Mouse (Mus musculus) small intestine, adult 2 months (tissue): ENCODE results near the gene Ift80. TPM values are rescaled to one million over a fixed set of nuclear protein-coding genes. Genes with fewer than 3 reads are reported as not detected.

ENCODE experiments used
- H3K27ac ChIP-seq: fragments of 200-500 bp; 2 replicates; pipeline ENCODE4 v1.5.1; 2012; ENCODE audit warnings: low read depth, low read length, control low read depth, inconsistent platforms; ENCODE audit not compliant: insufficient read depth
- H3K27me3 ChIP-seq: fragments of 200-500 bp; 2 replicates; pipeline ENCODE4 v1.6.1; 2012; ENCODE audit warnings: mild to moderate bottlenecking, moderate library complexity, low read length, inconsistent platforms; ENCODE audit not compliant: control insufficient read depth, insufficient read depth
- H3K36me3 ChIP-seq: fragments of 200-500 bp; 2 replicates; pipeline ENCODE4 v1.6.1; 2012; ENCODE audit warnings: mild to moderate bottlenecking, low read length, control low read depth, inconsistent platforms; ENCODE audit not compliant: control insufficient read depth, insufficient read depth
- H3K4me1 ChIP-seq: fragments of 200-500 bp; 2 replicates; pipeline ENCODE4 v1.6.1; 2012; ENCODE audit warnings: low read length, inconsistent platforms, mixed read lengths; ENCODE audit not compliant: control insufficient read depth, insufficient read depth, insufficient read length
- H3K4me3 ChIP-seq: fragments of 200-500 bp; 2 replicates; pipeline ENCODE4 v1.5.1; 2012; ENCODE audit warnings: low read depth, mild to moderate bottlenecking, control low read depth, inconsistent platforms, low read length, moderate library complexity
- CTCF ChIP-seq: fragments of 200-500 bp; IDR thresholded peaks from 2 replicates; pipeline ENCODE4 v1.5.1; 2012; ENCODE audit warnings: low read depth, mild to moderate bottlenecking, control low read depth, inconsistent platforms, low read length, moderate library complexity, mixed read lengths; ENCODE audit not compliant: insufficient replicate concordance, insufficient read length; ENCODE audit errors: extremely low read depth
- POLR2A ChIP-seq: fragments of 200-500 bp; IDR thresholded peaks from 2 replicates; pipeline ENCODE4 v1.6.1; 2012; ENCODE audit warnings: low read depth, mild to moderate bottlenecking, control low read depth, inconsistent platforms, low read length, moderate library complexity
- WGBS: fragments of 180-500 bp; shearing (Covaris S2); methylation state at CpG from one replicate; pipeline ENCODE4 v1.1.7; 2018; 5-methylcytosine and 5-hydroxymethylcytosine counted together
- polyA plus RNA-seq: library from polyadenylated mRNA; depleted of rRNA; stranded (reverse); fragments of >200 nt; gene quantifications from 2 replicates; pipeline ENCODE4 v1.2.3, GENCODE M21; 2012; rRNA removed

The Ift80 gene
- polyA plus RNA-seq, 1 experiment, result 0.22 TPM

DNA sequence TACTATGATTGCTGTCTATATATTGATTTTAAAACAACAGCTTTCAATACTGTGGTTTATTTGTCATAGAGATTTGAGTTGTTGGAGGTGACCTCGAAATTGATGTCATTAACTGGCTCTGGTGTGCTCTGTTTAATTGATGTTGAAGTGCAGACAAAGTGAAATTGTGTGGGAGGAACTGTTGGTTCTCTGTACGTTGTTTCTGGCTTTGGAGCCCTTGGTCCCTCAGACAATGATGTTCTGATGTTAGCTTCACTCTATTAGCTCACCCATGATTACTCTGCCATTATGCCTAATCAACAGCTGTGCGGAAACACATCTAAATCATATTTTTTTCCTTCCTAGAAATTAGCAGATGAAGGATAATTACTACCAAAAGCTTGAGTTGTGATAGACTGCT is 156.0 kb downstream of the Ift80 start:
- WGBS, result 45% methylated on average over 3 of the region's 3 CpGs
- TF ChIP-seq CTCF (no peak), POLR2A (no peak)
- Histone ChIP-seq H3K27me3 (no peaks in the 10 kb centered on the region), H3K36me3 (no peaks in the 10 kb centered on the region), H3K4me3 (no peak overlapping the region), H3K27ac (no peak overlapping the region), H3K4me1 (no peaks in the 10 kb centered on the region)

DNA sequence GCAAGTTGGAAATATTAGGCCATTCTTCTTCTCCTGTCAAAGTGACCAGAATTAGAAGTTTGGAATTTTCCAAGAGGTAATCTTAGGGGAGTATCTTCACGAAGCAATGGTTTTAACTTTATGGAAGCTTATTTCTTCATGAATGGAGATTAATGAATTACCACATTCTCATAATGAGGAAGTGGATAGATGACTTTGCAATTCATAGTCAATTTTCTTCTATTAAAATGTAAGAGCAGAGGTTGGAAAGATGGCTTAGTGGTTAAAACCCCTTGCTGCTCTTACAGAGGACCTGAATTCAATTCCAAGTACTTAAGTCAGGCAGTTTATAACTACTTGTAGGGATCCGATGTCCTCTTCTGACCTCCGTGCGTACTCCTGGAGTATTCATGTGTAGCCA is 160.3 kb downstream of the Ift80 start:
- H3K27ac ChIP-seq, result no peak overlapping the region
- no peaks in the 10 kb centered on the region for H3K4me1 ChIP-seq
- H3K27me3 ChIP-seq, result no peaks in the 10 kb centered on the region
- H3K36me3 ChIP-seq, result no peaks in the 10 kb centered on the region
- 88% methylated on average over 4 of the region's 4 CpGs for WGBS
- no peak overlapping the region for H3K4me3 ChIP-seq
- TF ChIP-seq POLR2A (no peak), CTCF (no peak)

Other genes with a start within 250 kb of the Ift80 start
- gene 1110032F04Rik, start 135.0 kb downstream of the Ift80 start, polyA plus RNA-seq, result 0.39 and 1.7 TPM in 2 replicates
- 1.7 and 6.4 TPM in 2 replicates for gene Smc4, start 168 bp upstream of the Ift80 start, polyA plus RNA-seq
- 1.0 and 1.7 TPM in 2 replicates for gene Trim59, start 40.2 kb upstream of the Ift80 start, polyA plus RNA-seq
- gene Kpna4, start 122.5 kb upstream of the Ift80 start, polyA plus RNA-seq, result 2.0 and 4.6 TPM in 2 replicates
- 3.1 and 4.5 TPM in 2 replicates for gene Arl14, start 217.8 kb upstream of the Ift80 start, polyA plus RNA-seq